ENCODE assay signal across 11 mouse cellular contexts in the genomic region with DNA sequence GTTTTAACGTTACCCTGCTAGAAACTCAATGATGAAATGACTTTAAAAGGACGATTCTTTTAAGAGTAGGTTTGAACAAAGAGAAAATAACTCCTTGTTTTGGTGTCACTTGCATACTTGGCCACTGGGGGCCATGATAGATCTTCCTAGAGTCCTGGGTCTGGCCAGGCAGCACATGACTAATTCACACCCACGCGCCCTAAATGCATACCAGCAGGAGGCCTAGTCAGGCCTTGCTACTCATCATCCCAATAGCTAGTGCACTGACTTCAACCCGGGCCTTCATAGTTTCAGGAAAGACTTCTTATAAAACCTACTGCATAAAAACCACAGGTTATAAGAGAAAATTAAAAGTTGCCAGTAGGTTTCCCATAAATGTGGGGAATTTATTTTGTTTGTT. TPM values are rescaled to one million over a fixed set of nuclear protein-coding genes. Genes with fewer than 3 reads are reported as not detected.
DNase-seq lines count a peak whose midpoint lies in the region; ATAC-seq and TF ChIP-seq lines count a peak whose summit lies in the region.
"Had no signal": no experiment of that assay in that cellular context is flagged by ENCODE, and none has a peak within 500 bp of the region (broad histone marks: within the 10 kb centered on the region; RNA-seq: fewer than 3 reads in every experiment).

No protein-coding gene starts in this region.

- H3K36me3 ChIP-seq in hindbrain, postnatal 0 days (ENCODE audit: insufficient read depth, low read length), result no peaks in the 10 kb centered on the region
- H3K36me3 ChIP-seq in hindbrain, embryonic 16.5 days (ENCODE audit: control insufficient read depth, insufficient read depth, low read length), result no peaks in the 10 kb centered on the region
- H3K36me3 ChIP-seq: heart, embryonic 15.5 days; limb, embryonic 13.5 days; midbrain, embryonic 13.5 days had no signal

- DNase-seq in hindbrain, postnatal 0 days (ENCODE audit: low spot score), result peak; percentile 13
- DNase-seq in 3T3-L1 (ENCODE audit: low read depth, low spot score) (peak; percentile 96), MN1 (ENCODE audit: low spot score) (peak; percentile 26)
- no peak for DNase-seq in right cerebral cortex, postnatal 14 days
- no peak for DNase-seq in ovary, postnatal 10 days (ENCODE audit: low spot score)
- DNase-seq in layer of hippocampus, postnatal 14 days (ENCODE audit: low spot score in 2 of 2), result no peak

- no peak overlapping the region for H3K9ac ChIP-seq in hindbrain, postnatal 0 days (replicated peaks; ENCODE audit: low read length)
- no peak overlapping the region for H3K9ac ChIP-seq in hindbrain, embryonic 16.5 days (ENCODE audit: low read depth, low read length)
- H3K9ac ChIP-seq: heart, embryonic 15.5 days; limb, embryonic 13.5 days; midbrain, embryonic 13.5 days had no signal

- 61% methylated on average over 5 of the region's 5 CpGs for WGBS in hindbrain, postnatal 0 days
- WGBS in hindbrain, embryonic 16.5 days, result 57% methylated on average over 5 of the region's 5 CpGs

- no peak overlapping the region for H3K27ac ChIP-seq in hindbrain, postnatal 0 days
- H3K27ac ChIP-seq in hindbrain, embryonic 16.5 days (ENCODE audit: low read depth, low read length), result no peak overlapping the region
- H3K27ac ChIP-seq: heart, embryonic 15.5 days; limb, embryonic 13.5 days; midbrain, embryonic 13.5 days had no signal

- TF ChIP-seq CTCF in hindbrain, postnatal 0 days (IDR thresholded peaks at IDR 0.05; ENCODE audit: low read depth), result no peak; the same call in 1 of the 2 replicates

- no peaks in the 10 kb centered on the region for H3K27me3 ChIP-seq in hindbrain, postnatal 0 days (ENCODE audit: insufficient read depth, low read length)
- H3K27me3 ChIP-seq in hindbrain, embryonic 16.5 days (replicated peaks; ENCODE audit: control insufficient read depth, insufficient read depth, low read length), result no peaks in the 10 kb centered on the region
- H3K27me3 ChIP-seq: heart, embryonic 15.5 days; limb, embryonic 13.5 days; midbrain, embryonic 13.5 days had no signal

- no peaks in the 10 kb centered on the region for H3K4me1 ChIP-seq in hindbrain, postnatal 0 days (ENCODE audit: insufficient read depth, low read length)
- no peaks in the 10 kb centered on the region for H3K4me1 ChIP-seq in hindbrain, embryonic 16.5 days (ENCODE audit: control insufficient read depth, insufficient read depth, low read depth, low read length)
- H3K4me1 ChIP-seq: heart, embryonic 15.5 days; limb, embryonic 13.5 days; midbrain, embryonic 13.5 days had no signal

- H3K4me3 ChIP-seq in hindbrain, postnatal 0 days (ENCODE audit: low read length), result no peak overlapping the region
- H3K4me3 ChIP-seq in hindbrain, embryonic 16.5 days (ENCODE audit: low read length), result no peak overlapping the region
- H3K4me3 ChIP-seq: heart, embryonic 15.5 days; limb, embryonic 13.5 days; midbrain, embryonic 13.5 days had no signal

- no peak for ATAC-seq in hindbrain, postnatal 0 days
- no peak for ATAC-seq in hindbrain, embryonic 16.5 days
- peak; percentile 28 for ATAC-seq in inflammation-experienced regulatory T-cells, adult 6 months
- ATAC-seq: midbrain, embryonic 13.5 days had no signal

- H3K4me2 ChIP-seq in hindbrain, postnatal 0 days (ENCODE audit: low read depth, low read length), result no peak overlapping the region
- no peak overlapping the region for H3K4me2 ChIP-seq in hindbrain, embryonic 16.5 days (ENCODE audit: low read length)
- H3K4me2 ChIP-seq: heart, embryonic 15.5 days; limb, embryonic 13.5 days; midbrain, embryonic 13.5 days had no signal

- no peaks in the 10 kb centered on the region for H3K9me3 ChIP-seq in hindbrain, postnatal 0 days (ENCODE audit: low read length)
- no peaks in the 10 kb centered on the region for H3K9me3 ChIP-seq in hindbrain, embryonic 16.5 days (ENCODE audit: control insufficient read depth, low read length)
- H3K9me3 ChIP-seq: heart, embryonic 15.5 days; limb, embryonic 13.5 days; midbrain, embryonic 13.5 days had no signal

RNA-seq across cellular contexts. Expression of gene Zdhhc23, which starts 22.5 kb away (rescaled TPM):
- 4.8 and 7.0 TPM in 2 replicates for total RNA-seq in hindbrain, postnatal 0 days (2014; rRNA removed)
- polyA plus RNA-seq in hindbrain, postnatal 0 days (2015; fragmentation: Nextera tagmentation; extraction: Ambion mirVana), result 2.2 and 2.7 TPM in 2 replicates
- 3.4 and 3.8 TPM in 2 replicates for polyA plus RNA-seq in hindbrain, embryonic 16.5 days (2015; fragmentation: Nextera tagmentation; extraction: Ambion mirVana)
- polyA plus RNA-seq in inflammation-experienced regulatory T-cells, adult 6 months (2017; shearing (Covaris generic)), result 1 to 10 TPM in 2 of 3 experiments, under 1 TPM in 1; 0.87 to 3.0 (median 2.5) TPM
- total RNA-seq in layer of hippocampus, postnatal 14 days (2021), result 10 to 100 TPM; 55.4 TPM

Comparison
In these comparisons a context has a peak if more than half of its experiments do, and no peak if none do; other contexts are left out.
1. DNase-seq: peak in hindbrain, postnatal 0 days (single experiment), 3T3-L1 (single experiment) and MN1 (single experiment); none in right cerebral cortex, postnatal 14 days (single experiment), ovary, postnatal 10 days (single experiment) and layer of hippocampus, postnatal 14 days (0 of 2).